Mouse (Mus musculus): ENCODE data around the gene Tirap.
"Not testable (repeated sequence)": the region's sequence is repeated elsewhere in the genome, so short reads cannot be mapped to it uniquely, and the experiment has no call there.

Tirap gene

GRCm38 (mm10) chr9:35188700-35189099 lies 11.4 kb downstream of the Tirap start:
- DNase-seq (ENCODE audit: low spot score), result no peak

- no peak for DNase-seq (ENCODE audit: low spot score)
These were observed 12.7 kb downstream of the Tirap start for GRCm38 (mm10) chr9:35187351-35187903.

GRCm38 (mm10) chr9:35186430-35186829 lies 13.7 kb downstream of the Tirap start:
- no peak for DNase-seq (ENCODE audit: low spot score)

GRCm38 (mm10) chr9:35183359-35183758 lies 16.7 kb downstream of the Tirap start:
- DNase-seq (ENCODE audit: low spot score), result no peak

GRCm38 (mm10) chr9:35182832-35183231 lies 17.3 kb downstream of the Tirap start:
- DNase-seq (ENCODE audit: low spot score), result no peak

- no peak for DNase-seq (ENCODE audit: low spot score)
These were observed 23.9 kb downstream of the Tirap start for GRCm38 (mm10) chr9:35176124-35176659.

- DNase-seq (ENCODE audit: low spot score), result peak; percentile 98
These were observed 24.6 kb downstream of the Tirap start, which contains the start of gene Dcps for GRCm38 (mm10) chr9:35175251-35176123. Dcps (minus strand) TSS chr9:35176061.

GRCm38 (mm10) chr9:35173331-35173730 lies 26.8 kb downstream of the Tirap start:
- no peak for DNase-seq (ENCODE audit: low spot score)

- no peak for DNase-seq (ENCODE audit: low spot score)
These were observed 30.0 kb downstream of the Tirap start for GRCm38 (mm10) chr9:35170071-35170470.

GRCm38 (mm10) chr9:35166798-35167635 lies 33.1 kb downstream of the Tirap start:
- DNase-seq (ENCODE audit: low spot score), result peak; percentile 23

GRCm38 (mm10) chr9:35166144-35166797 lies 33.8 kb downstream of the Tirap start:
- peak; percentile 75 for DNase-seq (ENCODE audit: low spot score)

- no peak for DNase-seq (ENCODE audit: low spot score)
These were observed 35.8 kb downstream of the Tirap start for GRCm38 (mm10) chr9:35164142-35164874.

- DNase-seq (ENCODE audit: low spot score), result no peak
These were observed 36.9 kb downstream of the Tirap start for GRCm38 (mm10) chr9:35163011-35163690.

- no peak for DNase-seq (ENCODE audit: low spot score)
These were observed 38.4 kb downstream of the Tirap start for GRCm38 (mm10) chr9:35161721-35162120.

GRCm38 (mm10) chr9:35160662-35161061 lies 39.4 kb downstream of the Tirap start:
- DNase-seq (ENCODE audit: low spot score), result no peak

- DNase-seq (ENCODE audit: low spot score), result no peak
These were observed 41.6 kb downstream of the Tirap start for GRCm38 (mm10) chr9:35158477-35158876.

GRCm38 (mm10) chr9:35156862-35157261 lies 43.2 kb downstream of the Tirap start:
- no peak for DNase-seq (ENCODE audit: low spot score)

- DNase-seq (ENCODE audit: low spot score), result no peak
These were observed 43.9 kb downstream of the Tirap start for GRCm38 (mm10) chr9:35156002-35156710.

GRCm38 (mm10) chr9:35152923-35153322 lies 47.2 kb downstream of the Tirap start:
- no peak for DNase-seq (ENCODE audit: low spot score)

GRCm38 (mm10) chr9:35148822-35149221 lies 51.3 kb downstream of the Tirap start:
- not testable (repeated sequence) for DNase-seq (ENCODE audit: low spot score)
